Mouse (Mus musculus) embryonic facial prominence, embryonic 14.5 days (tissue): ENCODE results near the gene Zfp462. TPM values are rescaled to one million over a fixed set of nuclear protein-coding genes. Genes with fewer than 3 reads are reported as not detected.
A peak's percentile ranks its signal among the peaks of the same experiment; 100 is the strongest.

Experiments used
- ATAC-seq: fragments of 200-750 bp; cut with Nextera tagmentation; 2 replicates; pipeline ENCODE4 v1.8.0; 2017; ENCODE audit warnings: low read depth, moderate number of reproducible peaks, moderate TSS enrichment
- DNase-seq: peaks from one replicate; pipeline ENCODE4 v3.0.0-alpha.2; 2015; ENCODE audit warnings: low spot score
- H3K27ac ChIP-seq: fragments of 300-500 bp; sonication (generic); replicated peaks from 2 replicates; pipeline ENCODE4 v1.5.1; 2014; ENCODE audit warnings: low read depth, mild to moderate bottlenecking, low read length, moderate library complexity
- H3K27me3 ChIP-seq: fragments of 300-500 bp; sonication (generic); replicated peaks from 2 replicates; pipeline ENCODE4 v1.6.1; 2014; ENCODE audit warnings: low read length; ENCODE audit not compliant: control insufficient read depth, insufficient read depth
- H3K36me3 ChIP-seq: fragments of 300-500 bp; sonication (generic); 2 replicates; pipeline ENCODE4 v1.6.1; 2014; ENCODE audit warnings: low read length, mixed read lengths; ENCODE audit not compliant: control insufficient read depth, insufficient read depth
- H3K4me1 ChIP-seq: fragments of 300-500 bp; sonication (generic); 2 replicates; pipeline ENCODE4 v1.6.1; 2014; ENCODE audit warnings: antibody characterized with exemption, low read length; ENCODE audit not compliant: control insufficient read depth, insufficient read depth
- H3K4me2 ChIP-seq: fragments of 300-500 bp; sonication (generic); 2 replicates; pipeline ENCODE4 v1.6.1; 2014; ENCODE audit warnings: low read depth, mild to moderate bottlenecking, low read length, moderate library complexity, mixed read lengths
- H3K4me3 ChIP-seq: fragments of 300-500 bp; sonication (generic); 2 replicates; pipeline ENCODE4 v1.5.1; 2014; ENCODE audit warnings: low read depth, mild to moderate bottlenecking, low read length
- H3K9ac ChIP-seq: fragments of 300-500 bp; sonication (generic); 2 replicates; pipeline ENCODE4 v1.6.1; 2014; ENCODE audit warnings: low read depth, mild to moderate bottlenecking, low read length, moderate library complexity, mixed read lengths
- H3K9me3 ChIP-seq: fragments of 300-500 bp; sonication (generic); 2 replicates; pipeline ENCODE4 v1.6.1; 2016; ENCODE audit warnings: low read length; ENCODE audit not compliant: control insufficient read depth
- WGBS: fragments of 180-500 bp; shearing (Covaris S2); extraction: QIAGEN DNeasy Blood & Tissue Kit; methylation state at CpG from one replicate; pipeline ENCODE4 v1.1.7; 2014; 5-methylcytosine and 5-hydroxymethylcytosine counted together
- polyA plus RNA-seq: library from polyadenylated mRNA; unstranded; fragments of >200 nt; fragmentation: Nextera tagmentation; extraction: Ambion mirVana; gene quantifications from 2 replicates; pipeline ENCODE4 v1.2.1, GENCODE M21; 2014

Gene Zfp462
- polyA plus RNA-seq, 1 experiment from 2014 or later: 3.0 TPM

DNA sequence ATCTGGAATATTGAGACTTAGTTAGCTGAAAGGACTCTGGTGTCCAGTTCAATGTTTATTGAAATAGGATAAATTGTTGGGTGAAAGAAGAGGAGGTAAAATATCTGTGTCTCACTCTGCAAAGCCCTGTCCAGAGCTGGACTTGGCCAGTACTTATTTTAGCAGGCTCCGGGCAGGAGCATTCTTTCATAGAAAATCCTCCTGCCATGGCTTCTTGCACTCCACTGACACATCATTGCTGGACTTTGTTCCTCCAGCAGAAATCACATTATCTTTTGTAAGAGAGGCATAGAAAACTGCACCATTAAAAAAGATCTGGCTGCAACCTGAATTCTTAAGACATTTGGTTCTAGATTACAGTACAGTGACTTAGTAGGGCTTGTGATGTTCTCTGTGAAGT, 61.2 kb downstream of the Zfp462 start:
- H3K27me3 ChIP-seq: no peaks in the 10 kb centered on the region
- DNase-seq (no peak), ATAC-seq (no peak)
- no peak overlapping the region; the same call in 1 of the 2 replicates for H3K9ac ChIP-seq
- no peak overlapping the region for H3K4me3 ChIP-seq
- peaks cover 51% of the 10 kb centered on the region for H3K36me3 ChIP-seq
- H3K9me3 ChIP-seq: no peaks in the 10 kb centered on the region
- H3K27ac ChIP-seq: peak overlapping the region; percentile 84
- H3K4me2 ChIP-seq: peak overlapping the region; percentile 46; the same call in 1 of the 2 replicates
- 67% methylated on average over 1 of the region's 1 CpGs for WGBS
- H3K4me1 ChIP-seq: peaks cover 17% of the 10 kb centered on the region

DNA sequence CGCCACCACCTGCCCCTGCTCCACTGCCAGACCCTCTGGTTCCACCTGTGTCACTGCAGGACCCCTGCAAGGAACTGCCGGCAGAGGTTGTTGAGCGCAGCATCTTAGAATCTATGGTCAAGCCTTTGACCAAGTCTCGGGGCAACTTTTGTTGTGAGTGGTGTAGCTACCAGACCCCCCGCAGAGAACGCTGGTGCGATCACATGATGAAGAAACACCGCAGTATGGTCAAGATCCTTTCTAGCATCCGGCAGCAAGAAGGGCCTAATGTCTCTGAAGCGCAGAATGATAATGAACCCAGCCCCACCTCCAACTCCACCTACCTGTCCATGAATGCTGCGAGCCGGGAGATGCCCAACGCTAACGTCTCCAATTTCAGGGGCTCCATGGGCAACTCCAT, 63.8 kb downstream of the Zfp462 start:
- no peak overlapping the region for H3K9ac ChIP-seq
- ATAC-seq: no peak
- H3K9me3 ChIP-seq: no peaks in the 10 kb centered on the region
- H3K36me3 ChIP-seq: peaks cover 66% of the 10 kb centered on the region
- no peaks in the 10 kb centered on the region for H3K27me3 ChIP-seq
- H3K4me3 ChIP-seq: no peak overlapping the region
- DNase-seq: no peak
- WGBS: 97% methylated on average over 14 of the region's 14 CpGs
- H3K4me2 ChIP-seq: no peak overlapping the region
- H3K27ac ChIP-seq: no peak overlapping the region
- H3K4me1 ChIP-seq: peaks cover 16% of the 10 kb centered on the region

DNA sequence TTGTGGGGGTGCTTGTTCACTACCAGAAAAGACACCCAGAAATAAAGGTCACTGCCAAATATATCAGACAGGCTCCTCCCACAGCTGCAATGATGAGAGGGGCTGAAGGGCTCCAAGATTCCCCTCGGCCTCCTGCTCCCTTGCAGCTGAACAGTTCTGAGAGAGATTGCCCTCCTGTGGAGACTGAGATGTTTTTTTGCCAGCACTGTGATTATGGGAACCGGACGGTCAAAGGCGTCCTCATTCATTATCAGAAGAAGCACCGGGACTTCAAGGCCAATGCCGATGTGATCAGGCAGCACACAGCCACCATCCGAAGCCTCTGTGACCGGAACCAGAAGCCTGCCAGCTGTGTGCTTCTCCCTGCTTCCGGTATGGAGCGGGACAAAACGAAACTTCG, 66.5 kb downstream of the Zfp462 start:
- Histone ChIP-seq H3K27me3 (no peaks in the 10 kb centered on the region), H3K9me3 (no peaks in the 10 kb centered on the region), H3K36me3 (peaks cover 94% of the 10 kb centered on the region), H3K4me2 (no peak overlapping the region), H3K9ac (no peak overlapping the region), H3K4me3 (no peak overlapping the region), H3K27ac (no peak overlapping the region), H3K4me1 (no peaks in the 10 kb centered on the region)
- DNase-seq (no peak), ATAC-seq (no peak)
- 92% methylated on average over 12 of the region's 12 CpGs for WGBS

- WGBS: 66% methylated on average over 16 of the region's 16 CpGs
- peaks cover 100% of the 10 kb centered on the region for H3K36me3 ChIP-seq
- H3K9me3 ChIP-seq: no peaks in the 10 kb centered on the region
- no peak overlapping the region for H3K4me3 ChIP-seq
- H3K27ac ChIP-seq: no peak overlapping the region
- no peak overlapping the region for H3K9ac ChIP-seq
- no peaks in the 10 kb centered on the region for H3K27me3 ChIP-seq
- no peak overlapping the region for H3K4me2 ChIP-seq
- DNase-seq (peak; percentile 70), ATAC-seq (0 out of 2 replicates have a peak, but pooled peaks have one; percentile 30)
- H3K4me1 ChIP-seq: no peaks in the 10 kb centered on the region
These were observed 68.9 kb downstream of the Zfp462 start for GRCm38 (mm10) chr4:55013563-55014248.

DNA sequence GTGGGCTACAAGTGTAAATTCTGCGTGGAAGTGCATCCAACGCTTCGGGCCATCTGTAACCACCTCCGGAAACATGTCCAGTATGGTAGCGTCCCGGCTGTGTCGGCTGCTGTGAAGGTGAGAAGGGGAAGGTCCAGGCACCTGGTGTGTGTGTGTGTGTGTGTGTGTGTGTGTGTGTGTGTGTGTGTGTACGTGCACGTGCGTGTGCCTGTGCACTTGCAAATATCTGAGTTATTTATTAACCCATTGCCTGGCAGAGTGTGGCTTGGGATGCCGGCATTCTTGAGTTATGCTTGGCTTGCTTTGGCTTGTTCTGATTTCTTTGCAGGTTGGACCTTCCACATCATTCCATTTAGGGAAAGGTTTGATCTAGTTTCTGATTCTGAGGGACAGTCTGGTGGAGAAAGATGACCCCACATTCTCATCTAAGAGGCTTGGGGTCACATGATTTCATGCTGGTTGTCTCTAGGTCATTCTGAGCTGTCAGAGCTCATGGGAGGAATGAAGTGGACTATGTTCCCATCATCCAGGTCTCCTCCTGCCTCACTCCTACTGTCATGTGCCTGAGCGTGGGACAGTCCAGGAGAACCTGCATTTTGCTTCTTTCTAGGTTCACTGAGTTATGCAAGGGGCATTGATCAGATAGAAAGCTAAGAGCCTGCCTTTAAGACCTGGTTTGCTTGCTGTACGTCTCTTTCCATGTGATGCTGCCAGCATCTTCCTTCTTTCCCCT, 70.0 kb downstream of the Zfp462 start:
- no peak overlapping the region for H3K4me3 ChIP-seq
- H3K4me2 ChIP-seq: no peak overlapping the region
- H3K27me3 ChIP-seq: no peaks in the 10 kb centered on the region
- DNase-seq (no peak), ATAC-seq (no peak)
- H3K27ac ChIP-seq: no peak overlapping the region
- H3K36me3 ChIP-seq: peaks cover 100% of the 10 kb centered on the region
- H3K4me1 ChIP-seq: no peaks in the 10 kb centered on the region
- WGBS: 95% methylated on average over 12 of the region's 13 CpGs
- H3K9me3 ChIP-seq: no peaks in the 10 kb centered on the region
- H3K9ac ChIP-seq: no peak overlapping the region

DNA sequence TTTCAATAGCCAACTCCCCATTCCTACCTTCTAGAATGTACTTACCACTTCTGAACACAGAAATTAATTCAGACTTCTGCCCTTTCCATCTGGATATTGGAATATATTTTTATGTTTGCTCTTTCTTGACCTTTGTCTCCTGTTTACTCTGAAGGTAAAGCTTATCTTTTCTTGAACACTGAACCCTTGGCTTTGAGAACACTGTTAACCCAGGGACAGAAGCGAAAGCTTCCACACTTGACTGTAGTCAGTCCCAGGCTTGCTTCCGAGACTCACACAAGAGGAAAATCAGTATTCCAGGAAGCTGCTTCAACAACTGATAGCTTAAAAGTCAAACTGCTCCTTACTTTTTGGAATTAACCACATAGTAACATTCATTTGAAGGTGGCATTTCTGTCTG, 70.7 kb downstream of the Zfp462 start:
- Histone ChIP-seq H3K4me1 (no peaks in the 10 kb centered on the region), H3K27ac (no peak overlapping the region), H3K4me3 (no peak overlapping the region), H3K9ac (no peak overlapping the region), H3K4me2 (no peak overlapping the region), H3K9me3 (no peaks in the 10 kb centered on the region), H3K27me3 (no peaks in the 10 kb centered on the region), H3K36me3 (peaks cover 100% of the 10 kb centered on the region)
- 93% methylated on average over 2 of the region's 2 CpGs for WGBS
- ATAC-seq (no peak), DNase-seq (no peak)

- no peaks in the 10 kb centered on the region for H3K27me3 ChIP-seq
- ATAC-seq (no peak; the same call in 1 of the 2 replicates), DNase-seq (no peak)
- H3K9me3 ChIP-seq: no peaks in the 10 kb centered on the region
- peaks cover 3% of the 10 kb centered on the region; the same call in 1 of the 2 replicates for H3K4me1 ChIP-seq
- no peak overlapping the region for H3K4me2 ChIP-seq
- H3K4me3 ChIP-seq: no peak overlapping the region
- H3K36me3 ChIP-seq: peaks cover 45% of the 10 kb centered on the region
- H3K9ac ChIP-seq: no peak overlapping the region
- no peak overlapping the region for H3K27ac ChIP-seq
- 87% methylated on average over 10 of the region's 10 CpGs for WGBS
These were observed 81.3 kb downstream of the Zfp462 start for GRCm38 (mm10) chr4:55026109-55026646.

DNA sequence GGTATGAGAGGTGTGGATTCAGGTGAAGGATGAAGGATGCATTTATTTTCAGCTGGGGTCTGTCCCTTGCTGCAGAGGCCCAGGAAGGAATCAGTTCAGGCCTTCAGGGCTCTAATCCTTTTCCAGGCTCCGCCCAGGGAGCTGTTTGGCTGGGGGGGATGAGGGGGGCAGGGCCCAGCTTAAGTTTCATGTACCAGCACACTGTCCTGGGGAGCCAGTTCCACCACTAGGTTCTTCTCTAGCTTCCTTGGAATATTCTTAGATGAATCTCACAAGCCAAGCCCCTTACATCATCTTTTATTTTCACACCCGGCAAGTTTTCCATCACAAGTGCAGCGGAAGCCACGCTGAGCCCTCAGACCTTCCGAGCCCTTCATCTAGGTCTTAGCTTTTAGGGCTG, 85.6 kb downstream of the Zfp462 start:
- Histone ChIP-seq H3K9me3 (no peaks in the 10 kb centered on the region), H3K4me3 (no peak overlapping the region), H3K4me2 (no peak overlapping the region), H3K4me1 (peaks cover 3% of the 10 kb centered on the region; the same call in 1 of the 2 replicates), H3K36me3 (peaks cover 14% of the 10 kb centered on the region), H3K9ac (no peak overlapping the region), H3K27ac (no peak overlapping the region), H3K27me3 (no peaks in the 10 kb centered on the region)
- 76% methylated on average over 5 of the region's 5 CpGs for WGBS
- ATAC-seq (peak; percentile 51), DNase-seq (peak; percentile 23)
